Mouse (Mus musculus): ENCODE measurements at regions not wholly inside any gene's neighbourhood (a gene's known extent, or its start where the extent isn't known, plus 50 kb on each side); places are given as distances from the start of the nearest gene placed in this dataset.

GRCm38 (mm10) chr6:31624374-31624773 lies 60.6 kb upstream of the Podxl start:
- H3K27me3 ChIP-seq (ENCODE audit: insufficient read depth, low read length): no peaks in the 10 kb centered on the region
- H3K36me3 ChIP-seq (ENCODE audit: insufficient read depth, low read length): no peaks in the 10 kb centered on the region
- no peak for ATAC-seq (replicated peaks; ENCODE audit: low FRiP score, low read depth)
- TF ChIP-seq CTCF (IDR thresholded peaks at IDR 0.05; ENCODE audit: low read depth): no peak
- no peaks in the 10 kb centered on the region for H3K9me3 ChIP-seq (replicated peaks; ENCODE audit: low read length)
- no peak overlapping the region for H3K9ac ChIP-seq (ENCODE audit: low read depth, low read length)
- H3K4me1 ChIP-seq (replicated peaks; ENCODE audit: insufficient read depth, low read length): no peaks in the 10 kb centered on the region
- no peak overlapping the region for H3K27ac ChIP-seq
- no peak overlapping the region for H3K4me3 ChIP-seq (replicated peaks; ENCODE audit: low read depth, low read length)
- no peak for DNase-seq (ENCODE audit: low spot score)
- 86% methylated on average over 10 of the region's 10 CpGs for WGBS
- no peak overlapping the region for H3K4me2 ChIP-seq (ENCODE audit: low read length)

DNA sequence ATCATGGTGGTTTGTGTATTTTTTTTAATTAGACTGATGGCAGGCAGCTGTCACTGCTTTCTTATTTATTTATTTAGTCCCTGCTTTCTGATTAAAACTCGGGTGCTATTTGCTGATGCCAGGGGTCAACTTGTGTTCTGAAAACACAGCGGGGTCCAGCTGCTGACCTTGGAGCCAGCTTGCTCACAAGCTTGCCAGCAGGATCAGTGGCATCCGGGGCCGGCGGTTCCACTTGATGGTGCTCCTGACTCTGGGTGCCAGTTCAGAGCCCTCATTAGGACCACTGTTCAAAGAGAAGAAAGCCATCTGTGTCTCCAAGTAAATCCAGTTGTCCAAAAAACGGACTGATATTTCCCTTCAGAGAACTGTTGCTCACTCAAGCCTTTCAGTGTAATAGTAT lies 57.2 kb upstream of the Podxl start:
- H3K36me3 ChIP-seq (ENCODE audit: insufficient read depth, low read length): no peaks in the 10 kb centered on the region
- no peak for ATAC-seq (replicated peaks; ENCODE audit: low FRiP score, low read depth)
- H3K4me3 ChIP-seq (replicated peaks; ENCODE audit: low read depth, low read length): no peak overlapping the region
- H3K4me1 ChIP-seq (replicated peaks; ENCODE audit: insufficient read depth, low read length): 0 out of 2 replicates have a peak, but pooled peaks cover 2% of the 10 kb centered on the region
- no peaks in the 10 kb centered on the region for H3K27me3 ChIP-seq (ENCODE audit: insufficient read depth, low read length)
- no peak for DNase-seq (ENCODE audit: low spot score)
- TF ChIP-seq CTCF (IDR thresholded peaks at IDR 0.05; ENCODE audit: low read depth): no peak
- WGBS: 37% methylated on average over 6 of the region's 6 CpGs
- H3K9me3 ChIP-seq (replicated peaks; ENCODE audit: low read length): no peaks in the 10 kb centered on the region
- no peak overlapping the region for H3K27ac ChIP-seq
- no peak overlapping the region for H3K4me2 ChIP-seq (ENCODE audit: low read length)
- H3K9ac ChIP-seq (ENCODE audit: low read depth, low read length): no peak overlapping the region

- no peak overlapping the region for H3K4me2 ChIP-seq (ENCODE audit: low read length)
- DNase-seq (ENCODE audit: low spot score) (no peak), ATAC-seq (replicated peaks; ENCODE audit: low FRiP score, low read depth) (no peak)
- no peak for TF ChIP-seq CTCF (IDR thresholded peaks at IDR 0.05; ENCODE audit: low read depth)
- H3K27ac ChIP-seq: no peak overlapping the region
- H3K4me3 ChIP-seq (replicated peaks; ENCODE audit: low read depth, low read length): no peak overlapping the region
- H3K36me3 ChIP-seq (ENCODE audit: insufficient read depth, low read length): no peaks in the 10 kb centered on the region
- no peak overlapping the region for H3K9ac ChIP-seq (ENCODE audit: low read depth, low read length)
- H3K27me3 ChIP-seq (ENCODE audit: insufficient read depth, low read length): no peaks in the 10 kb centered on the region
- 0 out of 2 replicates have a peak, but pooled peaks cover 5% of the 10 kb centered on the region for H3K4me1 ChIP-seq (replicated peaks; ENCODE audit: insufficient read depth, low read length)
- H3K9me3 ChIP-seq (replicated peaks; ENCODE audit: low read length): no peaks in the 10 kb centered on the region
- 76% methylated on average over 2 of the region's 2 CpGs for WGBS
Observed at GRCm38 (mm10) chr6:31618852-31619251, 55.1 kb upstream of the Podxl start.

DNA sequence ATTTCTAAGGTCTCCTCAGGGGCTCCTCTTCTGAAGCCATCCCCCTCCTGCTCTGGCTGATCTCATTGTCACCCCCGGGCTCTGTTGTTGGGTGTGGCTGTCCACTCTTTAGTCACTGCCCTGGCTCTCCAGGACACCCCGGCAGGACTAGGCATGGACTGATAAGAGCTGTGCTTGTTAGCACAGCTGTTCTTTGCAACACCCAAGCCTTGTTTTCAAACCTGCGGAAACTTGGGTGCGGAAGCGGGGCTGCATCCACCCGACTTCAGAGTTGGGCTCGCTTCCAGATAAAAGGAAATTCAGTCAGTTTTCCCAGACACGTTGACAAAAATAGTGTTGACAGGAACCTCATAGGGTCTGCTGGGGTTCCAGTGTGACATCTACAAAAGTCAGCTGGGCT lies 53.6 kb upstream of the Podxl start:
- no peak for TF ChIP-seq CTCF (IDR thresholded peaks at IDR 0.05; ENCODE audit: low read depth)
- H3K27ac ChIP-seq: 0 out of 2 replicates have a peak overlapping the region, but pooled peaks have one; percentile 11
- H3K4me2 ChIP-seq (ENCODE audit: low read length): no peak overlapping the region
- 0 out of 2 replicates have a peak, but pooled peaks cover 11% of the 10 kb centered on the region for H3K4me1 ChIP-seq (replicated peaks; ENCODE audit: insufficient read depth, low read length)
- WGBS: 56% methylated on average over 8 of the region's 8 CpGs
- H3K9me3 ChIP-seq (replicated peaks; ENCODE audit: low read length): no peaks in the 10 kb centered on the region
- DNase-seq (ENCODE audit: low spot score): no peak
- no peak overlapping the region for H3K9ac ChIP-seq (ENCODE audit: low read depth, low read length)
- no peak overlapping the region for H3K4me3 ChIP-seq (replicated peaks; ENCODE audit: low read depth, low read length)
- H3K36me3 ChIP-seq (ENCODE audit: insufficient read depth, low read length): no peaks in the 10 kb centered on the region
- ATAC-seq (replicated peaks; ENCODE audit: low FRiP score, low read depth): no peak
- H3K27me3 ChIP-seq (ENCODE audit: insufficient read depth, low read length): no peaks in the 10 kb centered on the region

GRCm38 (mm10) chr6:31615426-31615970 lies 51.7 kb upstream of the Podxl start:
- Histone ChIP-seq H3K9ac (ENCODE audit: low read depth, low read length) (no peak overlapping the region), H3K27ac (no peak overlapping the region), H3K4me2 (ENCODE audit: low read length) (no peak overlapping the region), H3K27me3 (ENCODE audit: insufficient read depth, low read length) (no peaks in the 10 kb centered on the region), H3K36me3 (ENCODE audit: insufficient read depth, low read length) (no peaks in the 10 kb centered on the region), H3K9me3 (replicated peaks; ENCODE audit: low read length) (no peaks in the 10 kb centered on the region), H3K4me1 (replicated peaks; ENCODE audit: insufficient read depth, low read length) (0 out of 2 replicates have a peak, but pooled peaks cover 11% of the 10 kb centered on the region), H3K4me3 (replicated peaks; ENCODE audit: low read depth, low read length) (no peak overlapping the region)
- TF ChIP-seq CTCF (IDR thresholded peaks at IDR 0.05; ENCODE audit: low read depth): no peak
- DNase-seq (ENCODE audit: low spot score): no peak
- ATAC-seq (replicated peaks; ENCODE audit: low FRiP score, low read depth): no peak
- WGBS: 77% methylated on average over 4 of the region's 4 CpGs

GRCm38 (mm10) chr6:31614563-31614962 lies 50.8 kb upstream of the Podxl start:
- no peak; the same call in 1 of the 2 replicates for ATAC-seq (replicated peaks; ENCODE audit: low FRiP score, low read depth)
- H3K4me1 ChIP-seq (replicated peaks; ENCODE audit: insufficient read depth, low read length): 0 out of 2 replicates have a peak, but pooled peaks cover 11% of the 10 kb centered on the region
- no peak overlapping the region for H3K4me3 ChIP-seq (replicated peaks; ENCODE audit: low read depth, low read length)
- 95% methylated on average over 4 of the region's 4 CpGs for WGBS
- no peak overlapping the region for H3K27ac ChIP-seq
- no peaks in the 10 kb centered on the region for H3K36me3 ChIP-seq (ENCODE audit: insufficient read depth, low read length)
- no peak for TF ChIP-seq CTCF (IDR thresholded peaks at IDR 0.05; ENCODE audit: low read depth)
- no peaks in the 10 kb centered on the region for H3K9me3 ChIP-seq (replicated peaks; ENCODE audit: low read length)
- H3K4me2 ChIP-seq (ENCODE audit: low read length): no peak overlapping the region
- DNase-seq (ENCODE audit: low spot score): no peak
- no peaks in the 10 kb centered on the region for H3K27me3 ChIP-seq (ENCODE audit: insufficient read depth, low read length)
- H3K9ac ChIP-seq (ENCODE audit: low read depth, low read length): no peak overlapping the region
